Mouse (Mus musculus): ENCODE results near the gene Slc24a1.

GRCm38 (mm10) chr9:64903386-64903785 lies 48.0 kb downstream of the Slc24a1 start:
- TF ChIP-seq CTCF (IDR thresholded peaks at IDR 0.05; ENCODE audit: borderline replicate concordance, extremely low read depth, insufficient read depth, insufficient read length) (peak; percentile 84), POLR2A (IDR thresholded peaks at IDR 0.05; ENCODE audit: borderline replicate concordance, extremely low read depth, insufficient read depth, insufficient read length, poor library complexity, severe bottlenecking) (no peak)
